ENCODE assay signal across 8 mouse cellular contexts in the genomic region with DNA sequence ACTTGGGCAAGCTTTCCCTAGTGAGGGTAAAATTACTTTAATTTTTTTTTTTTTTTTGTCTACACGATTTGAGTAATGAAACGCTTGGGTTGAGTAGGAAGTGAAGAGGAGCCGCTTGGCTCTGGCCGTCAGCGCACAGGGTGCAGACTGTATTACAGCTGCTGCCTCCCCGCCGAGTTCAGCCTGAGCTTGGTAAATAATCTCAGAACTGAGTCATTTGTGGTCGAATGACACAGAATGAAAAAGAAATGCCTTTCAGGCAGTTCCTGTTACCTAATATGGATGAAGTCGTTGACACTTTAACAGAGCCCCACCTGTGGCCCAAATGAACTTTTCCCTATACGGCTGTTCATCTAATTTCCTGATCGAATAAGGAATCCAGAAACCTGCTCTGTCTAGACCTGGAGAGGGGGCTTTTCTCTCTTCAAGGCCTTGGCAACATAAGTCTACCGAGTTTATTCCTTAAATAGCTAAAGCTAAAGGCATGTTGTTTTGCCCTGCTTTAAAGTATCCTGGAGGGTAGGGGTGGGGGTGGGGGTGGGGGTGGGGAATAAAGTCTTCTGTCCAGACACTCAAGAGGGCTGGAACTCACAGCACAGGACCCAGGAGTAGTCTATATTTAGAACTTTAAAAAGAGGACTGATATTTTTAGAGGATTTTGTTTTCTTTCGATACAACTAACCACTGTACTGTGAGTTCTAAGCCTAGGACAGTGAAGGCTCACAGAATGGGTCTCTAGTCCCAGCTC. TPM values are rescaled to one million over a fixed set of nuclear protein-coding genes. Genes with fewer than 3 reads are reported as not detected.
A peak's percentile ranks its signal among the peaks of the same experiment; 100 is the strongest.
DNase-seq lines count a peak whose midpoint lies in the region; ATAC-seq and TF ChIP-seq lines count a peak whose summit lies in the region.

No protein-coding gene starts in this region.

- peak overlapping the region; percentile 9; the same call in 1 of the 2 replicates for H3K4me2 ChIP-seq in intestine, embryonic 14.5 days (ENCODE audit: low read length)
- 0 out of 2 replicates have a peak overlapping the region, but pooled peaks have one; percentile 13 for H3K4me2 ChIP-seq in liver, embryonic 11.5 days
- no peak overlapping the region for H3K4me2 ChIP-seq in stomach, embryonic 14.5 days (replicated peaks; ENCODE audit: low read depth, low read length)

- peaks cover 2% of the 10 kb centered on the region; the same call in 1 of the 2 replicates for H3K4me1 ChIP-seq in thymus, adult 2 months (replicated peaks; ENCODE audit: control insufficient read depth, insufficient read depth, low read length)
- peaks cover 46% of the 10 kb centered on the region for H3K4me1 ChIP-seq in embryonic facial prominence, embryonic 10.5 days
- H3K4me1 ChIP-seq in intestine, embryonic 14.5 days (replicated peaks; ENCODE audit: control insufficient read depth, insufficient read depth, low read length), result peaks cover 26% of the 10 kb centered on the region
- peaks cover 11% of the 10 kb centered on the region for H3K4me1 ChIP-seq in liver, embryonic 11.5 days (replicated peaks; ENCODE audit: control insufficient read depth, insufficient read depth, low read length)
- H3K4me1 ChIP-seq in stomach, embryonic 14.5 days (ENCODE audit: control insufficient read depth, insufficient read depth, low read length), result peaks cover 23% of the 10 kb centered on the region; the same call in 1 of the 2 replicates

- no peak overlapping the region; the same call in 1 of the 2 replicates for H3K27ac ChIP-seq in thymus, adult 2 months (ENCODE audit: control insufficient read depth, insufficient read depth, low read length)
- peak overlapping the region; percentile 16; the same call in 1 of the 2 replicates for H3K27ac ChIP-seq in embryonic facial prominence, embryonic 10.5 days (replicated peaks)
- peak overlapping the region; percentile 11 for H3K27ac ChIP-seq in intestine, embryonic 14.5 days (ENCODE audit: low read depth)
- H3K27ac ChIP-seq in liver, embryonic 11.5 days (ENCODE audit: low read depth, low read length), result no peak overlapping the region; the same call in 1 of the 2 replicates
- H3K27ac ChIP-seq in stomach, embryonic 14.5 days (ENCODE audit: low read length), result peak overlapping the region; percentile 40
- H3K27ac ChIP-seq in left cerebral cortex, adult 2 months, result no peak overlapping the region; the same call in 1 of the 2 replicates

- TF ChIP-seq POLR2A in thymus, adult 2 months (IDR thresholded peaks at IDR 0.05; ENCODE audit: control insufficient read depth, extremely low read depth, insufficient read depth, low read length, poor library complexity), result no peak

- 6% methylated on average over 13 of the region's 13 CpGs for WGBS in thymus, adult 2 months
- 42% methylated on average over 13 of the region's 13 CpGs for WGBS in embryonic facial prominence, embryonic 10.5 days
- WGBS in intestine, embryonic 14.5 days, result 20% methylated on average over 13 of the region's 13 CpGs
- WGBS in liver, embryonic 11.5 days, result 39% methylated on average over 13 of the region's 13 CpGs
- 19% methylated on average over 13 of the region's 13 CpGs for WGBS in stomach, embryonic 14.5 days

- H3K9ac ChIP-seq in intestine, embryonic 14.5 days (ENCODE audit: low read length), result no peak overlapping the region
- H3K9ac ChIP-seq in liver, embryonic 11.5 days (ENCODE audit: low read depth, low read length), result no peak overlapping the region
- H3K9ac ChIP-seq in stomach, embryonic 14.5 days (replicated peaks; ENCODE audit: low read depth, low read length), result no peak overlapping the region

- DNase-seq in thymus, postnatal 4 days, result peak; percentile 47
- no peak for DNase-seq in thymus, adult 2 months
- no peak for DNase-seq in embryonic facial prominence, embryonic 10.5 days (ENCODE audit: low spot score)
- no peak for DNase-seq in intestine, embryonic 14.5 days (ENCODE audit: low spot score)
- DNase-seq in liver, embryonic 11.5 days (ENCODE audit: low spot score), result no peak
- DNase-seq in left cerebral cortex, adult 2 months (ENCODE audit: extremely low spot score in 1 of 2, low spot score in 2 of 2), result no peak
- no peak for DNase-seq in left cerebral cortex, postnatal 36 days (ENCODE audit: low spot score in 2 of 2)

- no peak for TF ChIP-seq CTCF in thymus, adult 2 months (IDR thresholded peaks at IDR 0.05; ENCODE audit: borderline replicate concordance, control insufficient read depth, extremely low read depth, insufficient read depth, low read length, poor library complexity)
- no peak for TF ChIP-seq CTCF in left cerebral cortex, adult 2 months (IDR thresholded peaks at IDR 0.05)

- intact Hi-C loops in left cerebral cortex, adult 2 months (cut with DNase I), result no loop called here
- intact Hi-C loops in left cerebral cortex, postnatal 36 days (cut with DNase I), result no loop called here

- no peak overlapping the region for H3K4me3 ChIP-seq in thymus, adult 2 months (ENCODE audit: control insufficient read depth, insufficient read depth, low read length)
- H3K4me3 ChIP-seq in embryonic facial prominence, embryonic 10.5 days, result no peak overlapping the region
- no peak overlapping the region for H3K4me3 ChIP-seq in intestine, embryonic 14.5 days (ENCODE audit: low read depth, low read length)
- no peak overlapping the region for H3K4me3 ChIP-seq in liver, embryonic 11.5 days (ENCODE audit: low read depth, low read length)
- H3K4me3 ChIP-seq in stomach, embryonic 14.5 days (ENCODE audit: low read depth, low read length), result no peak overlapping the region
- no peak overlapping the region for H3K4me3 ChIP-seq in left cerebral cortex, adult 2 months

- H3K36me3 ChIP-seq in thymus, adult 2 months (ENCODE audit: control insufficient read depth, insufficient read depth, low read length), result no peaks in the 10 kb centered on the region
- no peaks in the 10 kb centered on the region for H3K36me3 ChIP-seq in embryonic facial prominence, embryonic 10.5 days (replicated peaks)
- H3K36me3 ChIP-seq in intestine, embryonic 14.5 days (ENCODE audit: control insufficient read depth, insufficient read depth, low read length), result no peaks in the 10 kb centered on the region
- no peaks in the 10 kb centered on the region for H3K36me3 ChIP-seq in liver, embryonic 11.5 days (ENCODE audit: control insufficient read depth, insufficient read depth, low read length)
- H3K36me3 ChIP-seq in stomach, embryonic 14.5 days (ENCODE audit: control insufficient read depth, insufficient read depth, low read length), result no peaks in the 10 kb centered on the region

- H3K27me3 ChIP-seq in thymus, adult 2 months (ENCODE audit: control insufficient read depth, insufficient read depth, low read length), result no peaks in the 10 kb centered on the region
- H3K27me3 ChIP-seq in embryonic facial prominence, embryonic 10.5 days (replicated peaks; ENCODE audit: low read depth, poor library complexity, severe bottlenecking), result 0 out of 2 replicates have a peak, but pooled peaks cover 5% of the 10 kb centered on the region
- H3K27me3 ChIP-seq in intestine, embryonic 14.5 days (replicated peaks; ENCODE audit: control insufficient read depth, insufficient read depth, low read length), result no peaks in the 10 kb centered on the region
- no peaks in the 10 kb centered on the region for H3K27me3 ChIP-seq in liver, embryonic 11.5 days (replicated peaks; ENCODE audit: control insufficient read depth, insufficient read depth, low read length)
- no peaks in the 10 kb centered on the region for H3K27me3 ChIP-seq in stomach, embryonic 14.5 days (ENCODE audit: control insufficient read depth, insufficient read depth, low read length)

- no peak; the same call in 1 of the 2 replicates for ATAC-seq in intestine, embryonic 14.5 days (replicated peaks; ENCODE audit: low FRiP score, low TSS enrichment, low read depth)
- ATAC-seq in liver, embryonic 11.5 days (replicated peaks; ENCODE audit: low FRiP score), result no peak
- ATAC-seq in stomach, embryonic 14.5 days (ENCODE audit: insufficient number of reproducible peaks, insufficient read depth, low FRiP score, low read depth), result 0 out of 2 replicates have a peak, but pooled peaks have one; percentile 24

- no peaks in the 10 kb centered on the region for H3K9me3 ChIP-seq in embryonic facial prominence, embryonic 10.5 days
- no peaks in the 10 kb centered on the region for H3K9me3 ChIP-seq in intestine, embryonic 14.5 days (ENCODE audit: control insufficient read depth, low read length)
- H3K9me3 ChIP-seq in liver, embryonic 11.5 days (ENCODE audit: control insufficient read depth, low read length), result no peaks in the 10 kb centered on the region
- H3K9me3 ChIP-seq in stomach, embryonic 14.5 days (ENCODE audit: control insufficient read depth, low read depth, low read length), result no peaks in the 10 kb centered on the region

RNA-seq across cellular contexts. Expression of gene Errfi1, which starts 54.8 kb away (rescaled TPM):
- polyA plus RNA-seq in thymus, adult 2 months (2012; rRNA removed), result 12.4 and 17.2 TPM in 2 replicates
- polyA plus RNA-seq in embryonic facial prominence, embryonic 10.5 days (2016; fragmentation: Nextera tagmentation; extraction: Ambion mirVana), result 27.0 and 28.1 TPM in 2 replicates
- 27.4 and 28.8 TPM in 2 replicates for polyA plus RNA-seq in intestine, embryonic 14.5 days (2014; fragmentation: Nextera tagmentation; extraction: Ambion mirVana)
- polyA plus RNA-seq in liver, embryonic 11.5 days (2014; fragmentation: Nextera tagmentation; extraction: Ambion mirVana), result 26.2 and 27.7 TPM in 2 replicates
- 36.4 and 37.3 TPM in 2 replicates for polyA plus RNA-seq in stomach, embryonic 14.5 days (2014; fragmentation: Nextera tagmentation; extraction: Ambion mirVana)
- 10 to 100 TPM; 25.9 to 37.8 TPM for total RNA-seq in left cerebral cortex, adult 2 months (2021)
- total RNA-seq in left cerebral cortex, postnatal 36 days (2021), result 10 to 100 TPM; 27.4 TPM

Comparison
In these comparisons a context has a peak if more than half of its experiments do, and no peak if none do; other contexts are left out.
1. H3K27ac ChIP-seq: peak in embryonic facial prominence, embryonic 10.5 days (single experiment), intestine, embryonic 14.5 days (single experiment) and stomach, embryonic 14.5 days (single experiment); none in thymus, adult 2 months (single experiment), liver, embryonic 11.5 days (single experiment) and left cerebral cortex, adult 2 months (single experiment).